Mouse (Mus musculus) activated CD4-positive, CD25-positive, alpha-beta regulatory T cell, adult 4 months (primary cell): ENCODE data around the gene Olfr132. TPM values are rescaled to one million over a fixed set of nuclear protein-coding genes. Genes with fewer than 3 reads are reported as not detected.
"Not testable (repeated sequence)": the region's sequence is repeated elsewhere in the genome, so short reads cannot be mapped to it uniquely, and the experiment has no call there.

ENCODE experiments used
- ATAC-seq: one replicate; pipeline ENCODE4 v1.8.0; 2017
- polyA plus RNA-seq, 2 experiments: library from polyadenylated mRNA; unstranded; fragments of 100-300 nt; shearing (Covaris generic); gene quantifications; one replicate each; pipeline ENCODE4 v1.2.1; 2017

Gene Olfr132
- polyA plus RNA-seq = not detected

GRCm38 (mm10) chr17:38134426-38134825, at the start of gene Olfr132:
Gene Olfr132, minus strand, starts transcription at chr17:38134526.
- ATAC-seq = no peak

GRCm38 (mm10) chr17:38171088-38171487, 36.8 kb upstream of the Olfr132 start, which contains the start of gene Olfr134:
Gene Olfr134, plus strand, starts transcription at chr17:38171388.
- no peak for ATAC-seq

- no peak for ATAC-seq
These were observed 10.7 kb upstream of the Olfr132 start, which contains the start of gene Olfr133 for GRCm38 (mm10) chr17:38144981-38145380. Gene Olfr133, plus strand, starts transcription at chr17:38145281.

- not testable (repeated sequence) for ATAC-seq
These were observed 9.0 kb downstream of the Olfr132 start for GRCm38 (mm10) chr17:38125371-38125770.

GRCm38 (mm10) chr17:38124199-38124598, 10.1 kb downstream of the Olfr132 start:
- ATAC-seq = not testable (repeated sequence)

GRCm38 (mm10) chr17:38088593-38088992, 45.7 kb downstream of the Olfr132 start, which contains the start of gene Olfr131:
Gene Olfr131, minus strand, starts transcription at chr17:38088693.
- no peak for ATAC-seq

GRCm38 (mm10) chr17:38082364-38082763, 52.0 kb downstream of the Olfr132 start:
- ATAC-seq = no peak

Other genes with a start within 250 kb of the Olfr132 start
- not detected for gene Olfr127, start 234.1 kb downstream of the Olfr132 start, polyA plus RNA-seq
- under 1 TPM in 1 of 2 experiments, not detected in 1; 0.17 TPM for gene Olfr128, start 214.0 kb downstream of the Olfr132 start, polyA plus RNA-seq
- gene Olfr761, start 181.4 kb downstream of the Olfr132 start, polyA plus RNA-seq = not detected
- gene Olfr129, start 74.4 kb downstream of the Olfr132 start, polyA plus RNA-seq = not detected
- not detected for gene Olfr130, start 70.6 kb downstream of the Olfr132 start, polyA plus RNA-seq
- gene Olfr131, start 45.8 kb downstream of the Olfr132 start, polyA plus RNA-seq = not detected
- not detected for gene Olfr133, start 10.8 kb upstream of the Olfr132 start, polyA plus RNA-seq
- not detected for gene Olfr134, start 36.9 kb upstream of the Olfr132 start, polyA plus RNA-seq
- gene Olfr135, start 69.8 kb upstream of the Olfr132 start, polyA plus RNA-seq = not detected
- gene Olfr138, start 126.5 kb upstream of the Olfr132 start, polyA plus RNA-seq = not detected
- not detected for gene Olfr137, start 173.0 kb upstream of the Olfr132 start, polyA plus RNA-seq
- under 1 TPM in 1 of 2 experiments, not detected in 1; 0.71 TPM for gene Olfr136, start 195.3 kb upstream of the Olfr132 start, polyA plus RNA-seq